24 mouse cellular contexts compared by ENCODE assay signal in the genomic region with DNA sequence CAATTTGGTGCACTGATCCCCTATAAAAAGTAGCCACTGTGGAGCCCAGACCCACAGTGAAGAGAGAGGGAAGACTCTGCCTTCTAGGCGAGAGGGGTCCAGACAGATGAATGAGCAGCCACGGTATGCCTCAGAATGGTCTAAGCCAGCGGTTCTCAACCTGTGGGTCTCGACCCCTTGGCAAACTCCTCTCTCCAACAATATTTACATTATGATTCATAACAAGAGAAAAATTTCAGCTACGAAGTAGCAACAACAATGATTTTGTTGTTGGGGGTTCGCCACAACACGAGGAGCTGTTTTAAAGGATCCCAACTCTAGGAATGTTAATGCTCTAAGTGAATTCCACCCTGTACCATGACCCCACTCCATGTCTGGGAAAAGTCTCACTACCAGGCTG.
"Had no signal": no experiment of that assay in that cellular context is flagged by ENCODE, and none has a peak within 500 bp of the region (broad histone marks: within the 10 kb centered on the region; RNA-seq: fewer than 3 reads in every experiment).

No protein-coding gene starts in this region.

- H3K27me3 ChIP-seq: embryonic facial prominence, embryonic 12.5 days; embryonic facial prominence, embryonic 13.5 days; embryonic facial prominence, embryonic 15.5 days; forebrain, embryonic 12.5 days; forebrain, embryonic 13.5 days; forebrain, embryonic 15.5 days had no signal

- H3K36me3 ChIP-seq: embryonic facial prominence, embryonic 10.5 days; embryonic facial prominence, embryonic 12.5 days; embryonic facial prominence, embryonic 13.5 days; embryonic facial prominence, embryonic 15.5 days; forebrain, embryonic 10.5 days; forebrain, embryonic 12.5 days; forebrain, embryonic 15.5 days; heart, embryonic 10.5 days had no signal

- H3K4me3 ChIP-seq: embryonic facial prominence, embryonic 10.5 days; embryonic facial prominence, embryonic 12.5 days; embryonic facial prominence, embryonic 13.5 days; embryonic facial prominence, embryonic 15.5 days; erythroblast, embryonic 14.5 days; forebrain, embryonic 10.5 days; forebrain, embryonic 12.5 days; forebrain, embryonic 13.5 days; forebrain, embryonic 15.5 days; gastrocnemius, adult 2 months; heart, adult 2 months; heart, embryonic 10.5 days had no signal

- H3K9ac ChIP-seq: embryonic facial prominence, embryonic 12.5 days; embryonic facial prominence, embryonic 13.5 days; embryonic facial prominence, embryonic 15.5 days; forebrain, embryonic 12.5 days; forebrain, embryonic 13.5 days; forebrain, embryonic 15.5 days; forebrain, postnatal 0 days had no signal

- H3K4me2 ChIP-seq: embryonic facial prominence, embryonic 12.5 days; embryonic facial prominence, embryonic 13.5 days; embryonic facial prominence, embryonic 15.5 days; forebrain, embryonic 12.5 days; forebrain, embryonic 13.5 days; forebrain, embryonic 15.5 days had no signal

- H3K9me3 ChIP-seq: embryonic facial prominence, embryonic 10.5 days; embryonic facial prominence, embryonic 12.5 days; embryonic facial prominence, embryonic 13.5 days; embryonic facial prominence, embryonic 15.5 days; forebrain, embryonic 10.5 days; forebrain, embryonic 12.5 days; forebrain, embryonic 13.5 days; forebrain, embryonic 15.5 days; heart, embryonic 10.5 days had no signal

- H3K4me1 ChIP-seq: embryonic facial prominence, embryonic 15.5 days; forebrain, embryonic 15.5 days had no signal

- ATAC-seq: forebrain, embryonic 13.5 days; forebrain, embryonic 14.5 days; forebrain, embryonic 15.5 days; forebrain, embryonic 16.5 days; forebrain, postnatal 0 days had no signal

- DNase-seq: cerebellum, adult 9-11 months; cerebellum, postnatal 10 days; cerebellum, postnatal 14 days; cerebellum, postnatal 25 days; cerebellum, postnatal 36 days; embryo, embryonic 11 days; forebrain, postnatal 0 days; gastrocnemius, postnatal 36 days; heart, adult 11 months; heart, adult 18-20 months; heart, adult 2 months had no signal

- H3K27ac ChIP-seq: embryonic facial prominence, embryonic 10.5 days; embryonic facial prominence, embryonic 12.5 days; embryonic facial prominence, embryonic 13.5 days; embryonic facial prominence, embryonic 15.5 days; forebrain, embryonic 10.5 days; forebrain, embryonic 12.5 days; forebrain, embryonic 13.5 days; forebrain, embryonic 15.5 days; gastrocnemius, adult 2 months; heart, adult 2 months; heart, embryonic 10.5 days had no signal
